Mouse (Mus musculus): ENCODE results near the gene En2.

DNA sequence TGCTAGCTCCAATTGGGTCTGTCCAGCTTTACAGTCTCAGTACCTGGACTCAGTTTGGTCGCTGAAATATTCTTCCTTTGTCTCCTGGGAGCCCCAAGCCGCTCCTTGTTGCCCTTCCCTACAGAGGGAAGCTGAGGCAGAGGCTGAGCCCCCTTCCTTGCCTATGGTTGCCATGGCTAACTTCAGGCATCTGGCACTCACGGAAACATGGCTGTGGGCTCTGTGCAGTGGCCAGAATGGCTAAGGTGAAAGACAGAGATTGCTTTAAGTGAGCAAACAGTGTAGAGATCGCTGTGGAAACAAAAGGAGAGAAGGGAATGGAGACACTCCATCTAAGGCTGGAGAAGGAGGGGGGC lies 26.6 kb downstream of the En2 start:
- TF ChIP-seq CTCF (IDR thresholded peaks at IDR 0.05; ENCODE audit: insufficient read depth, low read depth, low read length) (no peak), POLR2A (IDR thresholded peaks at IDR 0.05; ENCODE audit: insufficient read depth, low read depth, low read length) (no peak)

Data from olfactory bulb, adult 2 months (tissue).